Mouse (Mus musculus) urinary bladder, postnatal 10 days (tissue): ENCODE results near the gene Klhl2.

Source experiments
- DNase-seq: peaks from one replicate; pipeline ENCODE4 v3.0.0; 2022; ENCODE audit warnings: low spot score

Gene Klhl2

GRCm38 (mm10) chr8:64691591-64692401 lies 158.0 kb downstream of the Klhl2 start:
- no peak for DNase-seq

DNA sequence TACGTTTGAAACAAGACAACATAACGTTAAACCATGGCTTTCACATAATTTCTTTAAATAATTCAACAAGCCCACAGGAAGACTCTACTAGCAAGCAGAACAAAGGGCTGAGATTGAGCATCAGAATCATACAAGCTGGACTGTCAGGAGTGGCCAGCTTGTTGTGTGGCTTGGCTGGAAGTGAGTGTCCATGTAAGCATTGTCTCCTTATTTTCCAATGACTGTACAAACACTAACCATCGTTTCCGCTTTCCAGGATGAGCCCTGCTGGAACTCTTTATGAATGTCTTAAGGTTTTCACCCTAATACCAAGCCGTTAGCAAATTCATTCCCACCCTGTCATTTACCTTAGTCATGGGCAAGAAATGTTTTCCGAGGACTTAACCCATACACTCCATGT lies 159.0 kb downstream of the Klhl2 start:
- no peak for DNase-seq

DNA sequence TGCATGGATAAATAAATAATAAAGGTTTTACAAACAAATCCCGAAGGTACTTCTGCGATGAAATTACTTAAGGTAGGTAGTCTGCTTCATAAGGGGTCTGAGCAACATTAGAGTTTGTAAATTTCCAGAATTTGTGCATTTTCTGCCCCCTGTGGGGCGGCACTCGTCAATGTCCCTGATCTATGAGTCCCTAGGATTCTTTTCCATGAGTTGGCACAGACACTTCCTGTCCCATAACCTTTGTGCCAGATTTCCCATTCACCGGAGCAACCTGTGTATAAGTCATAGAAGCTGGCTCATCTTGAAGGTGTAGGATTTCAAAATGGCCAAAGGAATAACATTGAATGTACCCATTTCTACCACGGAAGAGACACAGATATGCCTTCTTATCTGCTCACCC lies 159.5 kb downstream of the Klhl2 start:
- no peak for DNase-seq
